Mouse (Mus musculus) embryonic facial prominence, embryonic 10.5 days (tissue): ENCODE measurements around the gene Sec23b. TPM values are rescaled to one million over a fixed set of nuclear protein-coding genes. Genes with fewer than 3 reads are reported as not detected.
A peak's percentile ranks its signal among the peaks of the same experiment; 100 is the strongest.
"Not testable (repeated sequence)": the region's sequence is repeated elsewhere in the genome, so short reads cannot be mapped to it uniquely, and the experiment has no call there.

ENCODE experiments used
- DNase-seq: peaks from one replicate; pipeline ENCODE4 v3.0.0-alpha.2; 2017; ENCODE audit warnings: low spot score
- H3K27ac ChIP-seq: fragments of 300-500 bp; sonication (generic); replicated peaks from 2 replicates; pipeline ENCODE4 v1.5.1; 2016; ENCODE audit warnings: mild to moderate bottlenecking
- H3K27me3 ChIP-seq: fragments of 300-500 bp; sonication (generic); replicated peaks from 2 replicates; pipeline ENCODE4 v1.6.1; 2016; ENCODE audit warnings: low read depth, mild to moderate bottlenecking; ENCODE audit not compliant: poor library complexity, severe bottlenecking
- H3K36me3 ChIP-seq: fragments of 300-500 bp; sonication (generic); replicated peaks from 2 replicates; pipeline ENCODE4 v1.6.1; 2016; ENCODE audit warnings: mild to moderate bottlenecking, moderate library complexity
- H3K4me1 ChIP-seq: fragments of 300-500 bp; sonication (generic); 2 replicates; pipeline ENCODE4 v1.6.1; 2016
- H3K4me3 ChIP-seq: fragments of 300-500 bp; sonication (generic); 2 replicates; pipeline ENCODE4 v1.5.1; 2016; ENCODE audit warnings: mild to moderate bottlenecking, moderate library complexity
- H3K9me3 ChIP-seq: fragments of 300-500 bp; sonication (generic); 2 replicates; pipeline ENCODE4 v1.6.1; 2016; ENCODE audit warnings: mild to moderate bottlenecking
- WGBS: fragments of 180-500 bp; shearing (Covaris S2); methylation state at CpG from one replicate; pipeline ENCODE4 v1.1.7; 2016; 5-methylcytosine and 5-hydroxymethylcytosine counted together
- polyA plus RNA-seq: library from polyadenylated mRNA; unstranded; fragments of >200 nt; fragmentation: Nextera tagmentation; extraction: Ambion mirVana; gene quantifications from 2 replicates; pipeline ENCODE4 v1.2.1, GENCODE M21; 2016

The Sec23b gene
- polyA plus RNA-seq, 1 experiment from 2014 or later = 118 TPM

DNA sequence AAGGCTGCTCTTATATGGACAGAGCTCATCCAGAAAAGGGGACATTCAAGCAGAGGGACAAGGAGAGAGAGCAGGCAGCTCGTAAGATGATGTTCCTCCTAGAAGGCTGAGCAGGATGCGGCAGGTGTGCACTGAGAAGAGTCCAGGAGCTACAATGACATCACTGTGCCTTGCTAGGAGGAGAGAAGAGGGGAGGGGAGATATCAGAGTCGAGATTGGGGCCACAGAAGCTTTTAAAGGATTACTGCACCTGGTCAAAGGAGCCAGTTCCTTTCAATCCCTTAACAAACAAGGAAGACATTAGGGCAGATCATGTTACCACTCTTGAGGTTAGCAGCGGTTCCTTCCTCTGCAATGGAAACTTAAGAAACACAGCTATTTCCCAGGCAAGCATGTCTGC is 8.5 kb upstream of the Sec23b start:
- Histone ChIP-seq H3K27ac (no peak overlapping the region), H3K27me3 (no peaks in the 10 kb centered on the region), H3K36me3 (peaks cover 58% of the 10 kb centered on the region), H3K4me1 (peaks cover 12% of the 10 kb centered on the region; the same call in 1 of the 2 replicates), H3K4me3 (no peak overlapping the region), H3K9me3 (no peaks in the 10 kb centered on the region)
- WGBS = 67% methylated on average over 4 of the region's 4 CpGs
- DNase-seq = no peak

DNA sequence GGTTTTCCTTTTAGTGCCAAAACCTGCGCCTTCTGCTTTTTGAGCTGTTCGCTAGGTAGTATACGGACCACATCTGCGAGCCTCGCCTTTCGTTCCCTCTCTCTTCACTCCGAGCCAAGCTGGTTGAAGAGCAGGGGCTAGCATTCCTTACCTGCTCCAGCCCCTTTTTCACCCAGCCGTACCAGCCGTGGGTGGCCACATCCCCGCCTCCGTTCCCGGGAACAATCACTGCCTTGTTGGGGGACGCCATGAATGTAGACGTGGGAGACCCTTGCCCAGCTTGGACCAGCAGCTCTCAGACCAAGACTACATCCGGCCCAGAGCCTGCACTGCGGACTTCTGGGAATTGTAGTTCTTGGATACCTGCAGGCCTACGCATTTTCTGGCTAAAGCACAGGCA is 5.5 kb upstream of the Sec23b start, which contains the start of gene Rbbp9:
Gene Rbbp9, minus strand, starts transcription at position 341 of the 400 bp plus-strand sequence.
- Histone ChIP-seq H3K9me3 (no peaks in the 10 kb centered on the region), H3K36me3 (peaks cover 31% of the 10 kb centered on the region), H3K27ac (peak within 1 kb of the TSS; percentile 95), H3K27me3 (no peaks in the 10 kb centered on the region), H3K4me3 (peak within 1 kb of the TSS; percentile 76), H3K4me1 (peaks cover 16% of the 10 kb centered on the region; the same call in 1 of the 2 replicates)
- peak; percentile 85 for DNase-seq
- WGBS = under 1% methylated on average over 17 of the region's 17 CpGs

DNA sequence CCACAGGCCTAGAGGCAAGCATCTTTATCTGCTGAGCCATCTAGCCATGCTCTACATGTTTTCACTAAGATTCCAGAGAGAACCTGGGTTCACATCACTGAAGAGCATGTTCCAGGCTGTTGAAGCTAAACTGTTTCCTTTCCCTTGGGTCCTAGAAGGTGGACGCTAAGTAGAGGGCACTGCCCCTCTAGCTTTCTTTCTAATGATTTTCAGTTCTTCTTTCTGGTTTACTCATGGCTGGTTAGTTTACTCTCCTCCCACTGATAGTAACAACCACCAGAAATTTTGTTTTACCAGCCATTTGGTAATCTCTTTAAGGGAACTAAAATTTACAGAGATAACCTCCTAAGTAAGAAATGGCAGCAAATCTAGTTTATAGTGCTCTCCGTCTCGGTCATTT is 2.1 kb upstream of the Sec23b start:
- no peak overlapping the region for H3K4me3 ChIP-seq
- no peak overlapping the region for H3K27ac ChIP-seq
- peaks cover under 1% of the 10 kb centered on the region; the same call in 1 of the 2 replicates for H3K36me3 ChIP-seq
- no peak for DNase-seq
- 94% methylated on average over 3 of the region's 3 CpGs for WGBS
- peaks cover 25% of the 10 kb centered on the region for H3K4me1 ChIP-seq
- H3K27me3 ChIP-seq = no peaks in the 10 kb centered on the region
- no peaks in the 10 kb centered on the region for H3K9me3 ChIP-seq

DNA sequence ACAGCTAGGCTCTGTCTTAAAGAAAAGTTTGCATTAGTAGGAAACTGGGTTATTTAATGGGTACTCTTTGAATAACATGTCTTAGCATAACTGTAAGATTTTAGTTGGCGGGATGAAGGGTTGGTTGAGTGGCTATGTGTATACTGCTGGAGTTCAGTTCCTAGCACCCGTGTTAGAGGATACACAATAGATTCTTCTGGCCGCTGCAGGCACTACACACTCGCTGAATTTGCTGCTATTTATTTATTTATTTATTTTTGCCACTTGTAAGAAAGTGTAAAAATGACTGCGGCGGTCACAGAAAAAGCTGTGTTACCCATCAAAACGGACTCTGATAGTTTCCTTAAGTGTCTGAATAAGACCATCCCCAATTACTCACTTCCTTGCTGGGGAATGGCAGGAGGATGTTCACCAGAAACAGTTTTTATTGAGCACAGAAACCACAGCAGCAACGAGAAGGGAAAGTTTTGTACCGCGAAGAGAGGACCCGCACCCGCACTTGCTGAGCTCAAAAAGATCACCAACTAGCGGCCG is 676 bp upstream of the Sec23b start:
- WGBS = 4% methylated on average over 14 of the region's 14 CpGs
- H3K9me3 ChIP-seq = no peaks in the 10 kb centered on the region
- H3K4me3 ChIP-seq = peak overlapping the region; percentile 89
- no peak for DNase-seq
- H3K27ac ChIP-seq = peak overlapping the region; percentile 91
- H3K36me3 ChIP-seq = peaks cover 15% of the 10 kb centered on the region
- H3K27me3 ChIP-seq = no peaks in the 10 kb centered on the region
- peaks cover 15% of the 10 kb centered on the region for H3K4me1 ChIP-seq

DNA sequence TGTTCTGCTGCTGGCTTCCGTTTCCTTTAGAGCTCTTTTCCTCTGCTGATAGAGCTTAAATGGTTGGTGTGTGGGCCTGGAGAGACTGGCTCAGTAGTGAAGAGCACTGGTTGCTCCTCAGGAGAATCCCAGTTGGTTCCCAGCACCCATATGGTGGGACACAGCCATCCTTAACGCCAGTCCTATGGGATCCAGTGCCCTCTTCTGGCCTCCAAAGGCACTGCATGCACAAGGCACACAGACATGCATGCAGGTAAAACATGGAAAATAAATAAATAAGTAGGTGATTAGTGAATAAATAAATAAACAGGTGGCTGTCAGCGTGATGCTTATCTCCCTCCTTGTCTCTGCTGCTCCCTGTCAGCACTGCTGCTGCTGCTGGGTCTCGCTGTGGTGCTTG is 32.7 kb downstream of the Sec23b start:
- Histone ChIP-seq H3K27me3 (no peaks in the 10 kb centered on the region), H3K27ac (no peak overlapping the region), H3K4me1 (no peaks in the 10 kb centered on the region), H3K36me3 (peaks cover 72% of the 10 kb centered on the region), H3K4me3 (no peak overlapping the region), H3K9me3 (no peaks in the 10 kb centered on the region)
- DNase-seq = no peak
- 85% methylated on average over 4 of the region's 4 CpGs for WGBS

DNA sequence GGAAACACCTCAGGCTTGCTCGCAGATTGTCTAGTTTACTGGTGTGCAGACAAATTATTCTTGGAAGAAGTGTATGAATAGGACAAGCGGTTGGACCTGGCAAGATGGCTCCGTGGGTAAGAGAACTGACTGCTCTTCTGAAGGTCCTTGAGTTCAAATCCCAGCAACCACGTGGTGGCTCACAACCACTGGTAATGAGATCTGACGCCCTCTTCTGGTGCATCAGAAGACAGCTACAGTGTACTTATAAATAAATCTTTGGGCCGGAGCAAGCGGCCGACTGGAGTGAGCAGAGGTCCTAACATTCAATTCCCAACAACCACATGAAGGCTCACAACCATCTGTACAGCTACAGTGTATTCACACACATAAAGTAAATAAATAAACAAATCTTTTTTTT is 37.0 kb downstream of the Sec23b start:
- DNase-seq, H3K9me3 ChIP-seq, H3K27me3 ChIP-seq, H3K27ac ChIP-seq, H3K4me3 ChIP-seq, H3K4me1 ChIP-seq: not testable (repeated sequence)
- WGBS = 68% methylated on average over 8 of the region's 8 CpGs
- peaks cover 37% of the 10 kb centered on the region for H3K36me3 ChIP-seq

DNA sequence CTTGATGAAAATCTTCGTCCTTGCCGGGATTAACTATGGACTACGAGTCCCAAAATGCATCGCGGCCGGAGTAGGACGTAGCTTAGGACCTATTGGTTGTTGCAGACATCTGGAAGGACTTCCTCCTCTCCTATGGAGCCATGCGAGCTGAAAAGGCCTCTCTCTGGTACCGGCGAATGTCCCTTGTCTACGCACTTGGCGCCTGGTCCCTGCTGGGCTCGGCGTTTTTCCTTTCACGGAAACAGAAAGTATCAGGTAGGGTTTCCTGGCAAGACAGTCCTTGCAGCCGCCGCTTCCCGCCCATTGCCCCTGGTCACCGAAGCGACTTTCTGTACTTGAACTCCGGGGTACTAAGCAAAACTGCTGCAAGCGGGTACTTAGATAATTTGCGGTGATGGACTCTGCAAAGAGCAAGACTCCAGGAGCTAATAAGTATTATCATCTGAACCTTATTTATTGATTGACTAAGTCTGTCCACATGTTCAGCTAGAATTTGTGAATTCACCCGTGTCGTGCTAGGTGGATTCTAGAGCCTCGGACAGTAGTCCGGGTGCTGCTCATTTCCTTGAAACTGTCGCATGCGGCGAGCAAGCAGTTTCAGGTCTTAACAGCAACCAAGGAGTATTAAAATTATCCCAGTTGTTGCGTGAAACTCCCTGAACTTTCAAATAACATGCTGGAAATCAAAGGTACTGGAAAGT is 38.1 kb downstream of the Sec23b start, which contains the start of gene Smim26:
Gene Smim26, plus strand, starts transcription at position 104 of the 701 bp plus-strand sequence.
- Histone ChIP-seq H3K4me3 (peak within 1 kb of the TSS; percentile 75), H3K27ac (peak within 1 kb of the TSS; percentile 83), H3K27me3 (no peaks in the 10 kb centered on the region), H3K36me3 (peaks cover 27% of the 10 kb centered on the region), H3K4me1 (peaks cover 4% of the 10 kb centered on the region; the same call in 1 of the 2 replicates), H3K9me3 (no peaks in the 10 kb centered on the region)
- 2% methylated on average over 31 of the region's 31 CpGs for WGBS
- peak; percentile 80 for DNase-seq

DNA sequence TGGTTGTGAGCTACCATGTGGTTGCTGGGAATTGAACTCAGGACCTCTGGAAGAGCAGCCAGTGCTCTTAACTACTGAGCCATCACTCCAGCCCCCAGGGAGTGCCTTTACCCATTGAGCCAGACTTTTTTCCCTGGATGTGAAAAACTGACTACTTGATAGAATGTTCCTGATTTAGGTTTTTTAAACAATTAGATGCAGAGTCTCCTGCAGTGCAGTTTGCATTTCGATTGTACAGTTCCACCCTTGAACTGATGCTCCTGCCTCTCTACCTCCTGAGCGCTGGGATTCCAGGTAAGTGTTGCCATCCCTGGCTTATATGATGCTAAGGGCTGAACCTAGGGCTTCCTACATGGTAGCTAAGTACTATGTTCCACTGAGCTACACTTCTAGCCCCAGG is 42.0 kb downstream of the Sec23b start:
- Histone ChIP-seq H3K9me3 (no peaks in the 10 kb centered on the region), H3K36me3 (peaks cover 8% of the 10 kb centered on the region), H3K4me1 (peaks cover 14% of the 10 kb centered on the region; the same call in 1 of the 2 replicates), H3K27ac (no peak overlapping the region), H3K27me3 (no peaks in the 10 kb centered on the region; the same call in 1 of the 2 replicates), H3K4me3 (no peak overlapping the region)
- WGBS = 63% methylated on average over 2 of the region's 2 CpGs
- no peak for DNase-seq

DNA sequence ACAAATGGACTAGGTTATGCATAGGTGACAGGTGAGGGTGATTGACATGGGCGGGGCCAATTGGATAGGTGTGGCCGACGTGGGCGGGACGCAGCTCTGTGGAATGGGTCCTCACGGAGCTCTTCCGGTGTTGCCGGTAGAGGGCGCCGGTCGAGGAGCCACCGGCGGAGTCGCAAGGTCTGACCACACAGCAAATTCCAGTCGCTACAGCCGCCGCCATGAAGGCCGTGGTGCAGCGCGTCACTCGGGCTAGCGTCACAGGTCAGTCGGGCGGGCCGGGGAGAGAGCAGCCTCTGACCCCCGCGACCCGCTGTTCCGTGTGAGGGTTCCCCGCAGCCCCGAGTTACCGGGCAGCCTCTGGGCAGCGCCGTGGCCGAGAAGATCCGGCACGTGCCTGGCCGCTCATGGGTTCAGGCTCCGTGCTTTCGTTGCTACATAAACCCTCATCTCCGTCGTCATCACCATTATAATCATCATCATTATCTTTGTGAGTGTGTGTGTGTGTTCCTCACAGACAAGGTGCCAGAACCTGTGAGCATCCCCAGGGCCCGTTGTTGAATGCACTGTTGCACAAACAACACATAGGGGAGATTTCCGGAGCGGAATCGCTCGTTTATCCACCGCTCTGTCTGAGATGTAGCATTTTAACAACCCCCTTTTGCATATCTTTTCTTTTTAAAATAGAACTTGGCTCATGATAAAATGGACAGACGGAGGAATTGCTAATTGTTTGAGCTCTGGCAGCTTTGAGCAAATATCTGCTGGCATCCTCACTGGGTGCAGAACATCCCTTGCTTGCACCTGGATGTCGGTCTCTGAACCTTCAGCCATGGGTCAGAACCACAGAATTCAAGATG is 44.0 kb downstream of the Sec23b start, which contains the start of gene Dtd1:
Gene Dtd1, plus strand, starts transcription at position 67 of the 857 bp plus-strand sequence.
- Histone ChIP-seq H3K4me1 (peaks cover 11% of the 10 kb centered on the region; the same call in 1 of the 2 replicates), H3K27me3 (no peaks in the 10 kb centered on the region; the same call in 1 of the 2 replicates), H3K9me3 (no peaks in the 10 kb centered on the region), H3K4me3 (peak within 1 kb of the TSS; percentile 77), H3K27ac (peak within 1 kb of the TSS; percentile 94), H3K36me3 (peaks cover 8% of the 10 kb centered on the region)
- WGBS = 2% methylated on average over 50 of the region's 50 CpGs
- DNase-seq = peak; percentile 91

DNA sequence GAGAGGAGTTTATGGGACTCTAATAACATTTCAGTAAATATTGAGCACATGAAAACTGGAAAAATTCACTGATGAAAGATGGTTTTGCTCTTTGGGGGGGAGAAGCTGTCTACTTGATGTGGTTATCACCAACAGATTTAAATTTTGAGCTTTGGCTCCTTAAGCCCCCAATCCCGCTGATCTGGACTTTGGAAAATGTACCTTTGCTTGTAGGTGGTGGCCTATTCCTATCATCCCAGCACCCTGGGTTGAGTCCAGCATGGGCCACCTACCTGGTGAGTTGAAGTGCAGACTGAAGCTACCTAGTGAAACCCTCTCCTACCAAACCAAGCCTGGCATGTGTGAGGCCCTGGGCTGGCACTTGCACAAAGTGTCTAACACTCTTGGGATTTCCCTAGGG is 45.5 kb downstream of the Sec23b start:
- peaks cover under 1% of the 10 kb centered on the region; the same call in 1 of the 2 replicates for H3K36me3 ChIP-seq
- no peak overlapping the region for H3K4me3 ChIP-seq
- no peak for DNase-seq
- H3K9me3 ChIP-seq = no peaks in the 10 kb centered on the region
- no peak overlapping the region for H3K27ac ChIP-seq
- WGBS = 90% methylated on average over 1 of the region's 1 CpGs
- H3K27me3 ChIP-seq = no peaks in the 10 kb centered on the region; the same call in 1 of the 2 replicates
- peaks cover 11% of the 10 kb centered on the region; the same call in 1 of the 2 replicates for H3K4me1 ChIP-seq

DNA sequence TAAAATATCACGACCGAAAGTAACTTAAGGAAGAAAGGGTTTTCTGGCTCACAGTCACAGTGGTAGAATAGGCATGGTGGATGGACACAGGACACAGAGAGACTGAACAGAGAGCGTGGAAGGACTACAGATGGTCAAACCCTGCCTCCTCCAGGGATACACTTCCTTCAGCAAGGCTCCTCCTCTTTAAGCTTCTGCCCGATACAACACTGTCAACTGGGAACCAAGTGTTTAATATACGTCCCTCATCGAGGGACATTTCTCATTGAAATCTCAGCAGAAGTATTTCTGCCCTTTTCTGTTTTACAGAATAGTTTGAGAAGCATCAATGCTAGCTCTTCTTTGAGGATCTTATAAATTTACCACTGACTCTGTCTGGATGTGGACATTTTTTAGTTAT is 57.9 kb downstream of the Sec23b start:
- no peaks in the 10 kb centered on the region for H3K4me1 ChIP-seq
- no peaks in the 10 kb centered on the region for H3K27me3 ChIP-seq
- no peaks in the 10 kb centered on the region for H3K9me3 ChIP-seq
- H3K36me3 ChIP-seq = no peaks in the 10 kb centered on the region
- H3K4me3 ChIP-seq = no peak overlapping the region
- no peak overlapping the region for H3K27ac ChIP-seq
- DNase-seq = no peak
- 92% methylated on average over 6 of the region's 6 CpGs for WGBS
